Mouse (Mus musculus) stomach, postnatal 0 days (tissue): Measurements from ENCODE around the gene Il21r.

Experiments used
- CTCF ChIP-seq: IDR thresholded peaks from 2 replicates; pipeline ENCODE4 v1.5.1; 2016; ENCODE audit warnings: antibody characterized with exemption, low read depth, mild to moderate bottlenecking, moderate library complexity
- EP300 ChIP-seq: optimal IDR thresholded peaks from 2 replicates; pipeline ENCODE3; 2016; ENCODE audit warnings: antibody characterized with exemption

DNA sequence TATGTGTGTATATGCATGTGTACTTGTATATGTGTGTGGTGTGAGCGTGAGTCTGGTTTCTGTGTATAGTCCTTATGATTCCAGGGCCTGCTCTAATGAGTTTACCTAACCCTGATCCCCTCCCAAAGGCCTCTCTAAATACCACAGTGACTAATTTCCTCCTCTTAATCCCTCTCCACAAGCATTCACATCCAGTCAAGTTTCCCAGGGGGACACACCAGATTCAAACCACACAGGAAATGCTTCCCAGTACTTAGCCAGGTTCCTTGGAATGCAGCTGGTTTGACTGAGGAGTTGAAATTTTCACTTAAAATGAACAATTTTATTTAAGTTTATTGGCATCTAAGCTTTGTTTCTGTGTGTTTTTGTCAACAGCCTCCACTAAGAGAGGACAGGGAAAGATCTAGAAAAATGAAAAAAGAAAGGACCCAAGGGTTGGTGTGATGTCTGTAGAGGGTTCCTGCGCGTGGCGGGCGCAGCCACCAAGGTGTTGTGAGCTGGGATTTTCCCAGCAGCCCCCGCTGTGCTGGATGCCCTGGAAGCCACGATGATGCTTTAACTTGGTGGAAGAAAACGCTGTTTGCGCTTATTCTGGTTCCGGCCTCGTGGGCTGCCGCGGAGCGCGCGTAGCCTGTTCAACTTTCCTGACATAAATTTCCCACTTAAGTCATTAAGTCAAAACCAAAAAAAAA, 22.5 kb upstream of the Il21r start:
- TF ChIP-seq CTCF: no peak
- TF ChIP-seq EP300: no peak
